Mouse (Mus musculus): ENCODE data around the gene Eif4h. TPM values are rescaled to one million over a fixed set of nuclear protein-coding genes. Genes with fewer than 3 reads are reported as not detected.
"Not testable (repeated sequence)": the region's sequence is repeated elsewhere in the genome, so short reads cannot be mapped to it uniquely, and the experiment has no call there.

Eif4h gene
- polyA plus RNA-seq, 1 experiment from 2014 or later = 455 TPM

- ATAC-seq (ENCODE audit: low FRiP score, low read depth) = peak; percentile 91
- Histone ChIP-seq H3K36me3 (peaks cover 22% of the 10 kb centered on the region), H3K4me1 (peaks cover 44% of the 10 kb centered on the region), H3K4me2 (replicated peaks) (peak overlapping the region; percentile 63), H3K9ac (replicated peaks) (peak overlapping the region; percentile 63), H3K9me3 (no peaks in the 10 kb centered on the region), H3K27me3 (0 out of 2 replicates have a peak, but pooled peaks cover 7% of the 10 kb centered on the region), H3K4me3 (peak overlapping the region; percentile 35), H3K27ac (replicated peaks) (peak overlapping the region; percentile 92)
- 2% methylated on average over 14 of the region's 14 CpGs for WGBS
Measured at GRCm38 (mm10) chr5:134675956-134676759, 36.9 kb upstream of the Eif4h start.

GRCm38 (mm10) chr5:134674977-134675376, 35.7 kb upstream of the Eif4h start:
- peak overlapping the region; percentile 92; the same call in 1 of the 2 replicates for H3K27ac ChIP-seq (replicated peaks)
- no peak for ATAC-seq (ENCODE audit: low FRiP score, low read depth)
- H3K9me3 ChIP-seq = no peaks in the 10 kb centered on the region
- H3K36me3 ChIP-seq = peaks cover 26% of the 10 kb centered on the region
- 0 out of 2 replicates have a peak, but pooled peaks cover 7% of the 10 kb centered on the region for H3K27me3 ChIP-seq
- peak overlapping the region; percentile 63 for H3K9ac ChIP-seq (replicated peaks)
- 76% methylated on average over 5 of the region's 5 CpGs for WGBS
- no peak overlapping the region for H3K4me2 ChIP-seq (replicated peaks)
- H3K4me3 ChIP-seq = no peak overlapping the region
- peaks cover 40% of the 10 kb centered on the region for H3K4me1 ChIP-seq

GRCm38 (mm10) chr5:134672611-134673010, 33.3 kb upstream of the Eif4h start:
- Histone ChIP-seq H3K36me3 (peaks cover 39% of the 10 kb centered on the region), H3K4me1 (peaks cover 34% of the 10 kb centered on the region), H3K27me3 (0 out of 2 replicates have a peak, but pooled peaks cover 2% of the 10 kb centered on the region), H3K27ac (replicated peaks) (0 out of 2 replicates have a peak overlapping the region, but pooled peaks have one; percentile 66), H3K9ac (replicated peaks) (no peak overlapping the region), H3K9me3 (no peaks in the 10 kb centered on the region), H3K4me3 (no peak overlapping the region), H3K4me2 (replicated peaks) (no peak overlapping the region)
- no peak for ATAC-seq (ENCODE audit: low FRiP score, low read depth)
- 94% methylated on average over 6 of the region's 6 CpGs for WGBS

GRCm38 (mm10) chr5:134672198-134672516, 32.9 kb upstream of the Eif4h start:
- no peak overlapping the region for H3K4me3 ChIP-seq
- WGBS = 79% methylated on average over 1 of the region's 1 CpGs
- no peak overlapping the region for H3K9ac ChIP-seq (replicated peaks)
- peaks cover 32% of the 10 kb centered on the region for H3K4me1 ChIP-seq
- no peak for ATAC-seq (ENCODE audit: low FRiP score, low read depth)
- H3K27me3 ChIP-seq = no peaks in the 10 kb centered on the region
- H3K4me2 ChIP-seq (replicated peaks) = no peak overlapping the region
- H3K27ac ChIP-seq (replicated peaks) = peak overlapping the region; percentile 66; the same call in 1 of the 2 replicates
- peaks cover 41% of the 10 kb centered on the region for H3K36me3 ChIP-seq
- no peaks in the 10 kb centered on the region for H3K9me3 ChIP-seq

- Histone ChIP-seq H3K4me3 (no peak overlapping the region), H3K27me3 (no peaks in the 10 kb centered on the region), H3K27ac (replicated peaks) (peak overlapping the region; percentile 66), H3K9me3 (no peaks in the 10 kb centered on the region), H3K4me1 (peaks cover 26% of the 10 kb centered on the region), H3K4me2 (replicated peaks) (no peak overlapping the region), H3K36me3 (peaks cover 45% of the 10 kb centered on the region), H3K9ac (replicated peaks) (0 out of 2 replicates have a peak overlapping the region, but pooled peaks have one; percentile 7)
- no peak for ATAC-seq (ENCODE audit: low FRiP score, low read depth)
- WGBS = 60% methylated on average over 17 of the region's 17 CpGs
Measured at GRCm38 (mm10) chr5:134671335-134672197, 32.3 kb upstream of the Eif4h start.

- peaks cover 9% of the 10 kb centered on the region; the same call in 1 of the 2 replicates for H3K4me1 ChIP-seq
- H3K9ac ChIP-seq (replicated peaks) = no peak overlapping the region
- no peak; the same call in 1 of the 2 replicates for ATAC-seq (ENCODE audit: low FRiP score, low read depth)
- 79% methylated on average over 20 of the region's 20 CpGs for WGBS
- no peak overlapping the region for H3K4me3 ChIP-seq
- no peaks in the 10 kb centered on the region for H3K27me3 ChIP-seq
- no peak overlapping the region for H3K27ac ChIP-seq (replicated peaks)
- H3K9me3 ChIP-seq = no peaks in the 10 kb centered on the region
- no peak overlapping the region for H3K4me2 ChIP-seq (replicated peaks)
- peaks cover 69% of the 10 kb centered on the region for H3K36me3 ChIP-seq
Measured at GRCm38 (mm10) chr5:134669001-134669708, 29.9 kb upstream of the Eif4h start.

GRCm38 (mm10) chr5:134668495-134668894, 29.2 kb upstream of the Eif4h start:
- 28% methylated on average over 8 of the region's 8 CpGs for WGBS
- H3K4me3 ChIP-seq = no peak overlapping the region
- H3K9ac ChIP-seq (replicated peaks) = no peak overlapping the region
- H3K4me2 ChIP-seq (replicated peaks) = no peak overlapping the region
- no peaks in the 10 kb centered on the region for H3K27me3 ChIP-seq
- peak; percentile 41; the same call in 1 of the 2 replicates for ATAC-seq (ENCODE audit: low FRiP score, low read depth)
- no peak overlapping the region for H3K27ac ChIP-seq (replicated peaks)
- no peaks in the 10 kb centered on the region for H3K9me3 ChIP-seq
- peaks cover 9% of the 10 kb centered on the region; the same call in 1 of the 2 replicates for H3K4me1 ChIP-seq
- peaks cover 76% of the 10 kb centered on the region for H3K36me3 ChIP-seq

- ATAC-seq (ENCODE audit: low FRiP score, low read depth) = no peak
Measured at GRCm38 (mm10) chr5:134656708-134657107, 17.4 kb upstream of the Eif4h start.

GRCm38 (mm10) chr5:134652015-134652414, 12.7 kb upstream of the Eif4h start:
- Histone ChIP-seq H3K27me3 (no peaks in the 10 kb centered on the region), H3K9ac (replicated peaks) (no peak overlapping the region), H3K4me2 (replicated peaks) (no peak overlapping the region), H3K4me3 (no peak overlapping the region), H3K27ac (replicated peaks) (no peak overlapping the region), H3K9me3 (no peaks in the 10 kb centered on the region), H3K36me3 (peaks cover 3% of the 10 kb centered on the region), H3K4me1 (no peaks in the 10 kb centered on the region)
- WGBS = 80% methylated on average over 7 of the region's 7 CpGs
- no peak for ATAC-seq (ENCODE audit: low FRiP score, low read depth)

More at GRCm38 (mm10) chr5:134656708-134657107, 17.4 kb upstream of the Eif4h start:
- H3K4me2 ChIP-seq (replicated peaks) = no peak overlapping the region
- no peaks in the 10 kb centered on the region for H3K27me3 ChIP-seq
- 69% methylated on average over 4 of the region's 4 CpGs for WGBS
- no peak overlapping the region for H3K9ac ChIP-seq (replicated peaks)
- H3K4me1 ChIP-seq = no peaks in the 10 kb centered on the region
- peaks cover 42% of the 10 kb centered on the region for H3K36me3 ChIP-seq
- no peak overlapping the region for H3K4me3 ChIP-seq
- no peaks in the 10 kb centered on the region for H3K9me3 ChIP-seq
- no peak overlapping the region for H3K27ac ChIP-seq (replicated peaks)

GRCm38 (mm10) chr5:134650926-134651325, 11.6 kb upstream of the Eif4h start:
- Histone ChIP-seq H3K9me3 (no peaks in the 10 kb centered on the region), H3K4me3 (no peak overlapping the region), H3K36me3 (no peaks in the 10 kb centered on the region), H3K27me3 (no peaks in the 10 kb centered on the region), H3K9ac (replicated peaks) (no peak overlapping the region), H3K27ac (replicated peaks) (no peak overlapping the region), H3K4me1 (no peaks in the 10 kb centered on the region), H3K4me2 (replicated peaks) (no peak overlapping the region)
- WGBS = 48% methylated on average over 5 of the region's 5 CpGs
- no peak for ATAC-seq (ENCODE audit: low FRiP score, low read depth)

GRCm38 (mm10) chr5:134648976-134649375, 9.7 kb upstream of the Eif4h start:
- ATAC-seq (ENCODE audit: low FRiP score, low read depth); H3K4me3 ChIP-seq; H3K36me3 ChIP-seq; H3K27me3 ChIP-seq; H3K9ac ChIP-seq (replicated peaks); H3K4me2 ChIP-seq (replicated peaks); H3K9me3 ChIP-seq; H3K27ac ChIP-seq (replicated peaks); H3K4me1 ChIP-seq: not testable (repeated sequence)
- WGBS = 87% methylated on average over 4 of the region's 4 CpGs

Measured in midbrain, embryonic 12.5 days (tissue).